Mouse (Mus musculus): ENCODE measurements around the gene Syngr4.
A peak's percentile ranks its signal among the peaks of the same experiment; 100 is the strongest.
"Not testable (repeated sequence)": the region's sequence is repeated elsewhere in the genome, so short reads cannot be mapped to it uniquely, and the experiment has no call there.

Syngr4 gene

DNA sequence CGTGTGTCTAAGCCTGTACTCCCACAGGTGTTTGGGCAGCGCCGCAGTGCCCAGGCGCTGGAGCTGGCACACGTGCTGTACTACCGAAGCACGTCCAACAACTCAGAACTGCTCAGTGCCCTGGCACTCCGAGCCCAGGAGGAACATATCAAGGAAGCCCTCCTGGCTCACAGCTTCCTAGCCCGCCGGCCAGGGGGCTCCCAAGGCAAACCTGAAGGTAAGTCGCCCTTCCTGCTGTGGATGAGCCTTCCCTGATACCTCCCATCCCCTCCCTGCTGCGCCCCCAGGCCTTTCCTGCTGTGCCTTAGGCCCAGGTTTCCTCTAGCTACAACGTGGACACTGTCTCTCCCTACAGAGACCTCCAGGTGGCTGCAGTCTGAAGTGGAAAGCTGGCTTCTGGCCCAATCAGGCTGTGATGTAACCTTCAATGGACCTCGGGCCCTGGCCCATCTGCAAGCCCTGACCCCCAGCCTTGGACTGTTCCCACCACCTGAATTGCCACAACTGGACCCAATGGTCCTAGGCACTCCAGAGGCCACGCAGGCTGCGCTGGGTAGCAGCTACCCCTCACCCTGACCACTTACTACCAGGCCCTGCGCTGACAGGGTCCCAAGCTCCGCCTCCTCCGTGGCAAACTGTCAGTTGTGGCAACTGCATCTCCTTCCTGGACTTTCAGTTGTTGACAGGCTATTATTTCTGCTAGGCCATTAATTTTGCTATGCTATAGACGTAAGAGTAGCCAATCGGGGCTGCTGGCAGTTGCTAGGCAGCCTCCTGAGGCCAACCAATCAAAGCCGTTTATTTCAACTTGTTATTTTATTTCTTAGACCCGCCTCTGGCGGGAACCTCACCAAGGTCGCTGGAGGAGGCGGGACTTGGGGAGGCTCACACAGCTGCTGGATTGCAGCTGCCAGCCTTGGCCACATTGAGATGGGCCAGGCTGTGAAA is 19.8 kb upstream of the Syngr4 start:
- peak; percentile 56 to 77 for DNase-seq (ENCODE audit: low spot score in 2 of 2)

DNA sequence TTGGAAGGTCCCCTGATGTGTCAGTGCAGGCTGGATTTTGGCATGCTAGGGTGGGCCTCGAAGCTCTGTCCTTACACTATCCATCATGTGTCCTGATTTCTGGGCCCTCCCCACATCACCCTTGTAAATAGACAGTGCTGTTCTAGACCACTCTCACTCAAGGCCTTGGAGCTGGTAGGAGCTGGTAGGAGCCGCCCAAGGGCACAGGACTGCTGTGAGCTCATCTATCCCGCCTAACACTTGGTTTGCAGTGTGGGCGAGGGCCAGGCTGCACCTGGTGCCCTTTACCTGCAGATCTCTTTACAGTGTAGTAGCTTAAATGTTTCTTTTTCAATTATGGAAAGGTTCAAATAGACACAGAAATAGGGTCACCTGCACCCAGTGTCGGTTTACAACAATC is 18.5 kb upstream of the Syngr4 start:
- no peak for DNase-seq (ENCODE audit: low spot score in 2 of 2)

DNA sequence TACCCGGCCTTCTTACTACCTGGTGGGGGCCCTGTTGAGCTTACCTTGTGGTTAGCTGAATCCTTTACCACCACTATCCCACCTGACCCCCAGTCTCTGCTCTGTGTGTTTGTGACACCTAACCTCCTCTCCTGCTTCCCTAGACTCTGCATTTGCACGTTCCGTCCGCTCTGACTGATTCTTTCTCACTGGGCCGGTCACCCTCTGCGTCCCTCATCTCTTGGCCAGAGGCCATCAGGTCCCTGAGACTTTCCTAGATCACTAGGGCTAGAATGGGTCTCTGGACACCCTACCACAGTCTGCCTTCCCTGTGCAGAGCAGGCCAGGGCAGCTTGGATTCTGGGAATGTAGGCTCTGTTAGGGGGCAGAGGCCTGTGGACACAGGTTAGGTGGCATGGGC is 17.6 kb upstream of the Syngr4 start:
- no peak for DNase-seq (ENCODE audit: low spot score in 2 of 2)

DNA sequence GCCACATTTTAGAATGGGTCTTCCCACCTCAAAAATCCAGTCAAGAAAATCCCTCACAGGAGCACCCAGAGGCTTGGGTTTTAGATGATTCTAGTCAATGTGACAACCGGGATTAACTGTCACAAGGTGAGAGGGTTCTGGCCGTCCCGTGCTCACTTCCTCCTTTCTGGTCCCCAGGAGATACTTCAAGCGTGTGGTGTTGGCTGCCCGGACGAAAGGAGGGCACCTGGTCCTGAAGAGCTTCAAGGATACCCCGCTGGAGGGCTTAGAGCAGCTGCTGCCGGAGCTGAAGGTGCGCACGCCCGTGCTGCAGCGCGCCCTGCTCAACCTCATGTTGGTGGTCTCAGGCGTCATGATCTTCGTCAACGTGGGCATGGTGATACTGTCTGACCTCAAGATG is 12.6 kb upstream of the Syngr4 start:
- no peak for DNase-seq (ENCODE audit: low spot score in 2 of 2)

DNA sequence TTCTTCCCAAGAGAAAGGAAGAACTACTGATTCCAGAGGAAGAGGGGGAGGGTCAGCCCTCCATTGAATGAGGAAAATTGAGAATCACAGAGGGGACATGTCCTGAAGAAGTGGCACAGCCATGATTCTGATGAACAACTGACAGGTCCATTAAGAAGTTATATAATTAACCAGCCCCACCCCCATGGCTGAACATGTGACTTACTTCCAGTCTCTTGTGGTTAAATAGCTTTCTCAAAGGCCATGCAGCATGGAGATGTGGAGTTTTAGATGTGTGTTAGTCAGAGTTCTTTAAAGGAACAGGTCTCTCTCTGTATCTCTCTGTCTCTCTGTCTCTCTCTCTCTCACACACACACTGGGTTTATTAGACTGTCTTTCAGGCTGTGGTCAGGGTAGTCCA is 11.9 kb upstream of the Syngr4 start:
- DNase-seq (ENCODE audit: low spot score in 2 of 2) = no peak

DNA sequence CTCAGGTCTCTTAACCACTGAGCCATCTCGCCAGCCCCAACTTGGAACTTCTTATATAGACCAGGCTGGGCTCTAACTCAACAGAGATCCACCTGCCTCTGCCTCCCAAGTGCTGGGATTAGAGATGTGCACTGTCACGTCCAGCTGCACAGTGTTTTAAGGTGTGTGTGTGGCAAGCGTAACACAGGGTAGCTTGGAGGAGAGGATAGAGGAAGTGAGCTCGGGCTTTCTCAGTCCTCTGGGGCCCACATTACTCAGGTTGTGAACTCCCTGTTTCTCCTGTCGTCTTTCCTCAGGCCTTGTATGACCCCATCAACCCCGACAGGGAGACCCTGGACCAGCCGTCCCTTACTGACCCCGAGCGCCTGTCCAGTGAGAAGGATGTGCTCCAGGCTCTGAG is 10.1 kb upstream of the Syngr4 start:
- no peak for DNase-seq (ENCODE audit: low spot score in 2 of 2)

DNA sequence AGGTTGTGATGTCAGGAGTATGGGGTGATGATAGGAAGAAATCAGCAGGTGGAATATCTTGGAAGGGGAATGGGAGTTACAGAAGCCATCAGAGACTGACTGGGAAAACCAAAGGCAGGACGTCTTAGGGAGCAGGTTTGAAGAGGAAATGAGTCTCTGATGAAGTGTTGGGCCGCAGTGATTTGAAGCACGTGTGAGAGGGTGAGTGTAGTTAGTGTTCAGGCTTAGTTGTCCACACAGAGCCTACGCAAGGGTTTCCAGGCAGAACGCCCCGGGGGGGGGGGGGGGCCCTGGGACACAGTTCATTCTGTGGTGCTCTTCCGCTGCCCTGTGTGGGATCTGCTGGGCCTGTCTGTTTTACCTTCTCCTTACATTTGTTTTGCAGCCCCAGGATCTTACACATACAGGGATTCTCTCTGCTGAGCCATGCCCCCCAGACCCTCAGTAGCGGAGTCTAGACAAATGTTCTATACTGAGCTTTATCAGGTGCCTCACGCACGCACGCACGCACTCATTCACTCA is 6.0 kb upstream of the Syngr4 start:
- no peak for DNase-seq (ENCODE audit: low spot score in 2 of 2)

DNA sequence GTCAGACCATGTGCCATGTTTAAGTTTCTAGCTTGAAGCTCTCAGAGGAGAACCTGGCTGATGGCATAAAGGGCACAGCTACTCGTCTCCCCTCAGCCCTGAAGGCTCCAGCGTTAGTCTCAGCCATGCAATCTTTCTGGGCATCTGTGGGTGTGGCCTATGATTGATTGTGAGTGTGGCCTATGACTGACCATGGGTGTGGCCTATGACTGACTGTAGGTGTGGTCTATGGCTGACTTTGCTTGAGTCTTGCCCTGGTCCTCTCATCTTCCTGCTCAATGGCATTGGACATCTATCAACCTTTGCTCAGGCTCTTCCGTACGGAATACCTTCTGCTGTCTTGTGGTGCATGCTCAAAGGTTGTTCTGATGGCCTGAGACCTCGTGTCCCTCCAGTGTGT is 5.0 kb upstream of the Syngr4 start:
- DNase-seq (ENCODE audit: low spot score in 2 of 2) = no peak

DNA sequence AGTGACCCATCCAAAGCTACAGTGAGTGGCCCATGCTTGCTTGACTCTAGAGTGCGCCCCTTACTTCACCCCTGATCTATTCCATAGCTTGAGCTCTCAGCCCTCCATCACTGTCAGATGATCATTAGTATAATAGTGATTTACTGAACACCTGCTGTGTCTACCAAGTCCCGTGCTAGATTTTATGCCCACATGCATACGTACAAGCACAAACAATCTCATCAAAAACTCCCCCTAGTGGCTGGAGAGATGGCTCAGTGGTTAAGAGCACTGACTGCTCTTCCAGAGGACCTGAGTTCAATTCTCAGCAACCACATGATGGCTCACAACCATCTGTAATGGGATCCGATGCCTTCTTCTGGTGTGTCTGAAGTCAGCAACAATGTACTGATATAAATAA is 1.6 kb upstream of the Syngr4 start:
- DNase-seq (ENCODE audit: low spot score in 2 of 2) = not testable (repeated sequence)

DNA sequence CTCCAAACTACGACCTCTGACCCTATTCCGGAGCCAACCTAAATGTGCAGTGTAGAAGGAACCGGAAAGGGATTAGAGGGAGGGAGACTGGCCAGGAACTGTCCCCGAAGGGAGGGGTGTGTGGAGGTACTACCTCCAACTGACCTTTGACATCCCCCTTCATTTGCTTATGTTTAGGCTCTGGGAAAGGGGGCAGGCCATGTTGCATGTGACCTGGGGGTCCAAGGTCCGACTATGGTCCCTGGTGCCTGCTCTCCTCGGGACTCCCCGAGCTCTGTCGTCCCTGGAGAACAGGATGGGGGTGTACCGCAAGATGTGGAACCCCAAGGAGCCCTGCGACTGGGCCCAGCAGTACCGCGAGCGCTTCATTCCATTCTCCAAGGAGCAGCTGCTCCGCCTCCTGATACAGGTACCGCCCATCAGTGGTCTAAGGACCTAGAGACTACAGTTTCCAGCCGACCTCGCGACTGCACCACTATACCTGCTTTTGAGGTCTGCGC is 794 bp upstream of the Syngr4 start:
- DNase-seq (ENCODE audit: low spot score in 2 of 2) = peak in 1 of 2 experiments; percentile 57

DNA sequence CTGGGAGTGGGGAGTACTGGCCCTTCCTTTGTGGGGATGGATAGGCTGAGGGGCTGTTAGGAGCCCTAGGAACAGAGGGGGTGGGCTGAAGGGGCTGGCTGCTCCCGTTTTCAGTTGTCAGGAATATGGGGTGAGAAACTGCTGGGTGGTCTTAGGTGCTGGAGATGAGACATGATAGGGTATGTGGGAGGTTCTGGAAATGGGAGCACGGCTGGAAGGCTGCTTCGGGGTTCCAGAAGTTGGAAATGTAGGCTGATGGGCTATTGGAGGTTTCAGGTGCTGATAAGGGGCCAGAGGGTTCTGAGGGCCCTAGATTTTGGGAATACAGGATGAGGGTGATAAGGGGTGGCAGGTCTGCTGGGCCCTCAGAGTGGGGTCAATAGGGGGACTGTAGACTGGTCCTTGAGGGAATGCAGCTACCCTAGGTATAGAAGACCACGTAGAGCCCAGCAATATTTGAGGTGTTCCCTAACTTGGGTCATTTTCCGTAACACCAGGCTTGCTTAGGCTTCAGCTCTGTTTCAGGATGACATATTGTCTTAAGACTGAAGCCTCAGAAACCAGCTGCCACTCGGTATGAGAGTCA is 490 bp downstream of the Syngr4 start:
- no peak for DNase-seq (ENCODE audit: low spot score in 2 of 2)

DNA sequence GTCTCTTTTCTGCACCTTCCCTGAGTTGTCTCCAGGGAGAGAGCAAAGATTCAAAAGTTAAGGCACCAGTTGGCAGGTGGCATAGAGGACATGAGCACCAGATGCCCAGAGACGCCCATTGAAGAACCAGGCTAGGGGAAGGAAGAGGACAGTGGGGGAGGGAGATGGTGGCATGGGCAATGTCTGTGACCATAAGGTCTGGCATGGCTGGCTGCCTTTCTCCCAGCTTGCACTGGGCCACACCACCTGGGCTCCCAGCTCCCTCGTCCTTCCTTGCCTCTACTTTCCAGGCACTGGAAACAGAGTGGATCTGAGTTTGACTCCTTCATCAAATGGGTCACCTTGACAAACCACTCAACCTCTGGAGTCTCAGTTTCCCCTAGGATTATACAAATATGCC is 3.9 kb downstream of the Syngr4 start:
- no peak for DNase-seq (ENCODE audit: low spot score in 2 of 2)

DNA sequence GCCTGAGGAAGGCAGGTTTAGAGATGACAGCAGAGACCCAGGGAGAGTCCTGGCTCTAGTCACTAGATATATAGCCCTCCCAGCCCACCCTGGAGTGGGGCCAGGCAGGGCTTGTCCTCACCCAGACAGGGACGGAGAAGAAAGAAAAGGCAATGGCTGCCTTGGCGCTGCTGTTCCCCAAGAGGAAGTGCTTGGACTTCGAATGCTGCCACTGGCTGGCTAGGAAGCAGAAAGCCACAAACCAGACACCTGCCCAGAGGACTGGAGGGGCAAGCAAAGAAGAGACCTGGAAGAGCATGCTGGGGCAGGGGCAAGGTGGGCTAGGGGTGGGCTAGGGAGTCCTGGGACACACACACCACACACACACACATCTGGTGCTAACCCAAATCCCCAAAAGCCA is 9.3 kb downstream of the Syngr4 start:
- DNase-seq (ENCODE audit: low spot score in 2 of 2) = no peak

DNA sequence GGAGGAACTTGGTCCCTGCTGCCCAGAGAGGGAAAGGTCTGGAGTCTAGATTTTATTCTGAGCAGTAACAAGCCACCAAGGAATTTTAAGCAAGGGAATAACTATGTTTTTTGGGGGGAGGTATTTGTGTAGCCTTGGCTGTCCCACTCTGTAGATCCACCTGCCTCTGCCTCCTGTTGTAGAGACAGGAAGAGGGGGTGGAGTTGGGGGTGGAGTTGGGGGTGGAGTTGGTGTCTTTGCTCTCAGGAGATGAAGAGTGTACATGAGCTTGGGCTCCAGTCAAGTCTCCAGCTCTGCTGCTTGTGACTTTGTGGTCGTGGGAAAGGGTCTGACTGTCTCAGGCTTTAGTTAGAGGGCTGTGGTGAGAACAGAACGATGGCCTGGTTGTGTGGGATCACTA is 15.5 kb downstream of the Syngr4 start:
- DNase-seq (ENCODE audit: low spot score in 2 of 2) = no peak

DNA sequence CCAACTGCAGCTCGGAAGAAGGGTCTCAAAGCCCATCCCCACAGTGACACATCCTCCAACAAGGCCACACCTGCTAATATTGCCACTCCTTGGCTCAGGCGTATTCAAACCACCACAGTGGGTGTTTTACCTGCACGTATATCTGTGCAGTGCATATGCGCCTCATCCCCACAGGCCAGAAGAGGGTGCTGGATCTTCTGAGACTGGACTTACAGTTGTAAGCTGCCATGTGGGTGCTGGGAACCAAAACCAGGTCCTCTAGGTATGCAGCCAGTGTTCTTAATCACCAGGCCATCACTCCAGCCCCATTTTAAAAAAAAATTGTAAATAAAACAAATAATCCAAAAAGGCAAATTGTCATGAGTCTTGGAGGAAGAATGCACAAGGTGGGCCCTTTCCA is 16.0 kb downstream of the Syngr4 start:
- no peak for DNase-seq (ENCODE audit: low spot score in 2 of 2)

DNA sequence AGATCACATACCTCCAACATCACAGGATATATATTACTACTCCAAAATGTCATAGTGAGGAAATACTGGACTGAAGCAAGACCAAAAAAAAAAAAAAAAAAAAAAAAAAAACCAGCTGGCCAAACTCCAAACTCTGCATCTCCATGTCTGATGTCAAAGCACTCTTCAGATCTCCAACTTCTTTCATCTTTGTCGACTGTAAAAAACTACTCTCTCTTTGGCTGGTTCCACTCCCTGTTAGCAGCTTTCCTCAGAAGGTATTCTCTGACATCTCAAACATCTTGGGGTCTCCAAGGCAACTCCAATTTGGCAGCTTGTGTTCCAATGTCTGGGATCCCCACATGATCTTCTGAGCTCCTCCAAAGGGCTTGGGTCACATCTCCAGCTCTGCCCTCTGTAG is 18.2 kb downstream of the Syngr4 start, which contains the start of gene Grin2d:
Gene Grin2d, minus strand, starts transcription at position 101 of the 400 bp plus-strand sequence.
- DNase-seq (ENCODE audit: low spot score in 2 of 2) = not testable (repeated sequence)

DNA sequence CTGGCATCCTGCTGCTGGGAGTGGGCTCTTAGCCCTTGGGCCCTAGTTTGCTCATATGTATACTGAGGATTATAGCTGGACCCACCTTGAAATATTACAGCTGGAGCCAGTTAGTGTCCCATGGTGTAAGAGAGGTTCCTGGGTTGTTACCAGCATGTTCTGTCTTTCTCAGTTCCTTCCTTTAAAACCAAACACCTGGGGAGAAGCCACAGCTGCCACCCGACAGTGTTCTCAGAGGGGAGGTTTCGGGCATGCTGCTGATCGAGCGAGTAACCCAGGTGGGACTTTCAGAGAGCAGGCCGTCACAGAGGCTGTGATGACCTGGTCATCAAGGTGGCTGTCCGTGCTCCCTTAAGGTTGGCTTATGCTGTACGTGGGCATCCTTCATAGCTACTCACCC is 19.6 kb downstream of the Syngr4 start:
- DNase-seq (ENCODE audit: low spot score in 2 of 2) = no peak

DNA sequence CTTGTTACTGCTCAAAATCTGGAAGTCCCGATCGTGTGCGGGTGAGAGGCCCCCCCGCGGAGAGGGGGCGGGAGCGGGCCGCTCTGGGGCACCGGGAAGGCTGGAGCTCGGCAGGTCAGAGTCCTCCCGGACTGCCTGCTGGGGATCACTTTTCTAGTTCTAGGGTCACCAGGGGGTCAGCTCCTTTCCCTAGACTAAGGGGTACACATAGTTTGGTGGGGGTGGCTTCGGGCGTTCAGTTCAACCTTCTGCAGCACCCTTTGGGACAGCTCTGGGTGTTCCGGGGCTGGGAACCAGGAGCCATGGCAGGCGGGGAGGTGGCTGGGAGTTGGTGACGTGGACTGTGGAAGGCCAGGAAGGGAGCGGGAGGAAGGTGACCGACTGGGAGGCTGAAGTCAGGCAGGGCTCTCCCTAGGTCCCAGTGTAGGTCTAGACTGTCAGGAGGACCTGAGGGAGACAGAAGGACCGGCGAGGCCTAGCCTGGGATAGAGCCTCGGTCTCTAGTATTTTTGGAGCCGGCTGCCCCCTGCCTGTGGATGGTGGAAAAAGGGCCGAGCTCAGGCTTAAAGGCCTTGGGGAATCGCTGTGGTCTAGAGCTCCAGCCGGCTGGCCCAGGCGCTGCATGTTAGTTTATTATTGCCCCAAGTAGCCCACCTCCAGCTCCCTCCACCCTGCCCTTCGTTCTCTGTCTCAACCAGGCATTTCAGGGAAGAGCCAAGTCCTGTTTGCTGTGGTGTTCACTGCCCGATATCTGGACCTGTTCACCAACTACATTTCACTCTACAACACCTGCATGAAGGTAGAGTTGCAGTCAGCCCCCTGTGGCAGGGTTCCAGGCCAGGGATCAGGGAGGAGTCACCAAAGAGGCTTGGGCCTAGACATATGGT is 23.2 kb downstream of the Syngr4 start:
- peak; percentile 55 to 62 for DNase-seq (ENCODE audit: low spot score in 2 of 2)

DNA sequence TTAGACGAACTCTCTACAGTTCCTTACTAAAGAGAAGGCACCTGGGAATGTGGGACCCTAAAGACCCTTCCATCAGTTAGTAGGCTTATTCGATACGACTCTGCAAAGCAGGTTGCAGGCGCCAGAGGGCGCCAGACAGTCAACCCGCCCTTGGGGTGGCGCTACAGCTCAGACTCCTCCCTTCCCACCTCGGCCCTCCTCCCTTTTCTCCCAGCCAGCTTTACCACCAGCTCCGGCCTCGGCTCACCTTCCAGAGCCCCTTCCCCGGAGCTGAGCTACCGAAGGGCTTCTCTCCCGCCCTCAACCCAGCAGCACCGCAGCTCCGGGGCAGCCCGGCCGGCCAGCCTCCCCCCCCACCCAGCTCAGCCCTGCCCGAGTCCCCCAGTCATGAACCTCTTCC is 23.9 kb downstream of the Syngr4 start, which contains the start of gene Kdelr1:
Gene Kdelr1, plus strand, starts transcription at position 149 of the 400 bp plus-strand sequence.
- DNase-seq (ENCODE audit: low spot score in 2 of 2) = peak; percentile 79 to 89

DNA sequence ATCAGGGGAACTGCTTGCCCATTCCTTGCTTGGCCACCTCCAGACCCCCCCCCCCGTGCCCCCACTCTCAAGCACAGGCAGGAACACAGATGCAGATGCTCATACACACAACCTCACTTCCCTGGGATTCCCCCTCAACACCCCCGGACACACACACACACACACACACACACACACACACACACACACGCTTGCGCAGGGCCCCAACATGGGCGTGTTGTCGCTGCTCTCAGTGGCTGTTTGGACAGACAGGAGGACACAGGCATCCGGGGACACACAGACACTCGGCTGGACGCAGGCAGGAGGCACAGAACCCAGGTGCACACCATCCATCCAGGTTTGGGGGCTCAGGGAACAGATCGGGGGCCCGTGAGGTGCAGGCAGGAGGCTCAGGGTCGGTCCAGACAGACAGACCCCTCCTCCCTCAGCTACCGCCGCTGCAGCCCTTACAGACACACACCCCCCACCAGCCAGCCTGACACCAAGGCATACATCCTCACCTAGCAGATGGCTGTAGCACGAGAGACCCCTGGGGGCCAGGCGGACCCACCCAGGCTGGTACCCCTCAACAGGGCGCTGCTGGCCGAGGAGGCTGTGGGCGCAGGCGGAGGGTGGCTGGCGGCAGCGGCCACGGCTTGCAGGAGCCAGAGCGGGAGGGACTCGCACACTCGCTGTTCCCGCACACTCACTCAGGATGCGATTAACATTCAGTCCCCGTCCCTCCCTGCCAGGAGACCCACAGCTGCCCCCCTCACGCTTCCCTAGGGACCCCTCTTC is 26.0 kb downstream of the Syngr4 start:
- DNase-seq (ENCODE audit: low spot score in 2 of 2) = no peak

DNA sequence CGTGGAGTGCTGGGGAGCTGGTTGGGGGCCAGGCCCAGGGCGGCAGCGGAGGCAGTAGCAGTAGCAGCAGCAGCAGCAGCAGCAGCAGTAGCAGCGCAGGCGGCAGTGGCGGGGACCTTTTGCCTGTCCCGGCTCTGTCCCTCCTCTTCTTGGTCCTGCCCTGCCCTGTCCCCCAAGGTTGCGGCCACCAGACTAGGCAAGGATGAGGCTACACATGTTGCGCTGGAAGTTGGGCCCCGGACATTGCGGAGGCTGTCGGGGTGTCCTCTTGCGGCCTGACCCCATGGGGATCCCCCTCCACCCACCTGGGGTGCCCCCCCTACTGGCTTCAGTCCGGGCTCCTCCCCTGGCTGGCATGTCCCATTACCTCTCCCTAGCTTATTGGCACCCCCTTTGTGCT is 26.7 kb downstream of the Syngr4 start:
- DNase-seq (ENCODE audit: low spot score in 2 of 2) = no peak
